Mouse (Mus musculus) inflammation-experienced regulatory T-cells, adult 16 weeks (primary cell): Measurements from ENCODE around the gene Ifi27l2b. TPM values are rescaled to one million over a fixed set of nuclear protein-coding genes. Genes with fewer than 3 reads are reported as not detected.

Experiments used
- polyA plus RNA-seq: library from polyadenylated mRNA; unstranded; fragments of 100-300 nt; shearing (Covaris generic); gene quantifications from one replicate; pipeline ENCODE4 v1.2.1, GENCODE M21; 2017

Gene Ifi27l2b
- not detected for polyA plus RNA-seq

DNA sequence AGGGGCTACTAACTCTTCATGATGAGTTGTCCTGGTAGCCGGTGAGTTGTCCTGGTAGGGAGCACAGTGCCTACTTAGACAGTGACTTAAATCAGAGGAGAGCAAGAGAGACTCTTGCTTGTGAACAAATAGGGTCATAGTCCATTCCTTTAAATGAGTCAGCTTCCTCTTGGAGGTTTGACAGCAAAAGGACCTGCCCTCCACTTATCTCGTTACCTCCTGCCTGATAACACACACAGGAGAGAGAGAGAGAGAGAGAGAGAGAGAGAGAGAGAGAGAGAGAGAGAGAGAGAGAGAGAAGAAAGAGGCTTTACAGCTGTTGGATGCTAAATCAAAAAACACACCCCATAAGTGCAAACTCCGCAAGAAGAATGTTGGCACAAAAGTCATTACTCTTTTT, at the start of gene Ifi27l2b:
Ifi27l2b (minus strand) TSS at position 84 of the 400 bp plus-strand sequence.

DNA sequence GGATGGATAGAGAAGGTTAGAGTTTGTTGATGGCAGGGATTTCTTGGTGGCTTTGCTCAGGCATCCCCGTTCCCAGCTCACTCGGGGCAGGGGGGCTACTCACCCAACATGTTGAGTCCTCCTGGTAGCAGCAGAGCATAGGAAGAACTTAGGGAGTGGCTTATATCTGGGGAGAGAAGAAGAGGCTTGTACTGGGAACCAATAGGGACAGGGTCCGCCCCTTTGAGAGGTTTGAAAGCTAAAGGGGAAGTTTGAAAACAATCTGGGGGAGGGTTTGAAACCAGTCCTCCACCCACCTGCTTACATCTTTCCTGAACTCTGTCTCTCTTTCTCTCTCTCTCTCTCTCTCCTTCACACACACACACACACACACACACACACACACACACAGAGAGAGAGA, 13.5 kb downstream of the Ifi27l2b start, which contains the start of gene Ifi27l2a:
Ifi27l2a (minus strand) TSS at position 157 of the 400 bp plus-strand sequence.

DNA sequence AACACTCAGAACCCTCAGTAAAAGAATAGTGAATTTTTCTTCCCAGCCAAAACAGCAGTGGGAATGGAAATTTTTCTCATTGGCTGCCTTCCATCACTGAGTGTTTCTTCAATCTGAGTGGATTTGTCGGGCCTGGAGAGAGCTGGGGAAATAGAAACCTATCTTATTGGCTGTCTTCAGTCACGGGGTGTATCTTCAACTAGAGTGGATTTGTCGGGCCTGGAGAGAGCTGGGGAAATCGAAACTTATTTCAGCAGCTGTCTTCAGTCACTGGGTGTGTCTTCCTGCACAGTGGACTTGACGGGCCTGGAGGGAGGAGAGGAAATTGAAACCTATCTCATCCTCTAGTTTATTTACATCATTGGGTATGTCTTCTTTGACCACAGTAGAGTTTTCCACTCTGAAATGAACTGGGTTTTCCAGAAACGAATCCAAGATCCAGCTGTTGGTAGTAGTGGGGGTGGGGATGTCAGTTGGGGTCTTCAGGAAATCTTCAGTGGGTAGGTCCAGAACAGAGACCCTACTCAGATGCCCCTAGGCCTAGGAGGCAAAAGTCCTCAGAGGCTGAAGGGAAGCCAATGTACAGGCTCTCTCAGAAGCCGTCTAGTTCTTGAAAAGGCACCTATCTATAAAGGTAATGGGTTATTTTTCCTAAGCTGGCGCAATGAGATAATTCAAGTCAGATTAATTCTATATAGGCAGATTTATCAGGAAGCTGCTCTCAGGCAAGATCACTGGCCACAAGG, 22.9 kb downstream of the Ifi27l2b start, which contains the start of gene Ifi27:
Ifi27 (plus strand) TSS at position 226 of the 746 bp plus-strand sequence.

DNA sequence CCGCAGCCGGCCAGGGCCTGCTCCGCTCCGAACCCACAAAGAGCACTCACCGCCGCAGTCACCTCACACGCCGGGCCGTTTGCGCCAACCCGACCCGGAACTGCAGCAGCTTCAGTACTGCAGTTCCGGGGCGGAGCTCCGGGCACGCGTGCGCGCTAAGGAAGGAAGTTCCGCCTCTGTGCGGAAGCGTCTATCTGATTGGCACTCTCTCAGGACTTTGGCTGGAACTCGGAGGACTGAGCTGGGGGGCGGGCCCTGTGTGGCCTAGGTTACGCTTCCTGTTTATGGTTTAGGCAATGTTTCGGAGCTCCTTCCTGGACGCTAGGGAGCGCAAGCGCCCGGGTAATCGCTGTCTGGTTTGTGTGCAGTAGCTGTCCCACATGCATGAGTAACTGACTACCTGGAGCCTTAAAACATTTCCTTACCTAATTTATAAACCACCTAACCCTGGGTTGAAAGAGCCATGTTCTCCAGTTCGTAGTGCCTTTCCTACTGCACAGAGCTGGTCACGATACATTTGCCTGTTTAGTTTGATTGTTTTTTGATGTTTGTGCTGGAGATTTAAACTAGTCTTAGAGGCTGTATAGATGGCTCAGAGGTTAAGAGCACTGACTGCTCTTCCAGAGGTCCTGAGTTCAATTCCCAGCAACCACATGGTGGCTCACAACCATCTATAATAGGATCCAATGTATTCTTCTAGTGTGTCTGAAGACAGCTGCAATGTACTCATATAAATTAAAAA, 31.1 kb downstream of the Ifi27l2b start, which contains the start of gene Ddx24:
Ddx24 (minus strand) TSS at position 102 of the 742 bp plus-strand sequence.

DNA sequence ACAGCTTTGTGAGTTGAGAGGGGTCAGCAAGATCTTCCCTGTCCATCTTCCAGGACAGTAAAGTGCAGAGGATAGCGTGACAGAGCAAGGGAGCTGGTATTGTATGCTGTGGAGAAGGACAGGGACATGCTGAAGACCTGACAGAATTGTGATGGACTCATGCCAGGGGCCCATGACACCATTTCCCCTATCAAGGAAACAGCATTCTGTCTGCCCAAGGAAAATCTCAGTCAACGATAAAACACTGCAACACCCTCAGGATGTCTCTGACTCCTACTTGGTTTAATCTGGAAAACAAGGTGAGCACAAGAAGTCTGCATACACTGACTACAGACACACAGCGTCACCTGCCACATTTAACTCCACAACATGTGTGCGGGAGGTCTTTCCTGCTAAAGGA, 49.3 kb downstream of the Ifi27l2b start, which contains the start of gene 9330161L09Rik:
9330161L09Rik (minus strand) TSS at position 101 of the 400 bp plus-strand sequence.

Other genes starting within 250 kb of the Ifi27l2b start
- not detected for gene Prima1, start 215.1 kb downstream of the Ifi27l2b start, polyA plus RNA-seq
- not detected for gene Fam181a, start 146.2 kb downstream of the Ifi27l2b start, polyA plus RNA-seq
- gene Asb2, start 101.2 kb downstream of the Ifi27l2b start, polyA plus RNA-seq, result 13.0 TPM
- 3.6 TPM for gene Otub2, start 68.5 kb downstream of the Ifi27l2b start, polyA plus RNA-seq
- gene 9330161L09Rik, start 49.4 kb downstream of the Ifi27l2b start, polyA plus RNA-seq, result 2.5 TPM
- gene Ddx24, start 31.4 kb downstream of the Ifi27l2b start, polyA plus RNA-seq, result 234 TPM
- 426 TPM for gene Ifi27, start 23.0 kb downstream of the Ifi27l2b start, polyA plus RNA-seq
- 1,047 TPM for gene Ifi27l2a, start 13.5 kb downstream of the Ifi27l2b start, polyA plus RNA-seq
- gene Ppp4r4, start 75.1 kb upstream of the Ifi27l2b start, polyA plus RNA-seq, result not detected
- not detected for gene Serpina10, start 174.2 kb upstream of the Ifi27l2b start, polyA plus RNA-seq
- gene Serpina6, start 200.0 kb upstream of the Ifi27l2b start, polyA plus RNA-seq, result not detected
- gene Serpina16, start 218.9 kb upstream of the Ifi27l2b start, polyA plus RNA-seq, result not detected
- gene Serpina1f, start 238.3 kb upstream of the Ifi27l2b start, polyA plus RNA-seq, result not detected